Mouse (Mus musculus) inflammation-experienced regulatory T-cells, adult 6 months (primary cell): ENCODE measurements around the gene Arrdc3. TPM values are rescaled to one million over a fixed set of nuclear protein-coding genes. Genes with fewer than 3 reads are reported as not detected.

Experiments
- ATAC-seq: one replicate; pipeline ENCODE4 v1.8.0; 2017
- polyA plus RNA-seq, 3 experiments: library from polyadenylated mRNA; unstranded; fragments of 100-300 nt; shearing (Covaris generic); gene quantifications; one replicate each; pipeline ENCODE4 v1.2.1; 2017

Gene Arrdc3
- polyA plus RNA-seq, 3 experiments from 2014 or later: 5.9 to 12.0 (median 8.4) TPM

DNA sequence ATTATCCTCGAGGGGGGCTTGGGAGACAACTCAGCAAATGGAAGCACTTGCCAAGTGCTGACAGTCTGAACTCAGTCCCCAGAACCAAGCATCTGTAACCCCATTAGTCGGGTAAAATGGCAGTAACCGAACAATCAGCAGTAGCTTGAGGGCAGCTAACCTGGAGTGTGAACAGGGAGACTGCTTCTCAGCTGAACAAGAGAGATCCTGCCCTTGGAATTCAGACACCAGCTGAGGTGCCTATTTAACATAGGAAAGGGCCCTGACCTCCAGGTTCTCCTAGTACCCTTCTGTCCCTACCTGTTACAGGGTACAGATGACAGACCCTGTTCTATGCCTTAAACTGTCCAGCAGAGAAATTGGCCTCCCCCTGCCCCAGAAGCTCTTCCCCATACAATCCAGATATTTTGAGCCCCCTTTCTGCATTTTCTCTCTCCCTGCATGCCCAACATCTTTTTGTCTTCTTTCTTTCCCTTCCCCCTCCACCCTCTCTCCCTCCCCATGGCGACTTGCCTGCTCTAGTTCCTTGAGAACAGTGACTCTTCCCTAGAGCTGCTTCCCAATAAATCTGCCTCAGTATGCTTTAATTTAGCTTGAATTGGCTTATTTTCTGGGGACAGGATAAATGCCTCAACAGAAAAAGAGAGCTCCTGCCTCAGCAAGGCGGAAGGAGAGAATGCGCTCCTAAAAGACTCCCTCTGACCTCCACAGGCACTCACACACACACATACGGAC lies 38.6 kb downstream of the Arrdc3 start:
- ATAC-seq: no peak

DNA sequence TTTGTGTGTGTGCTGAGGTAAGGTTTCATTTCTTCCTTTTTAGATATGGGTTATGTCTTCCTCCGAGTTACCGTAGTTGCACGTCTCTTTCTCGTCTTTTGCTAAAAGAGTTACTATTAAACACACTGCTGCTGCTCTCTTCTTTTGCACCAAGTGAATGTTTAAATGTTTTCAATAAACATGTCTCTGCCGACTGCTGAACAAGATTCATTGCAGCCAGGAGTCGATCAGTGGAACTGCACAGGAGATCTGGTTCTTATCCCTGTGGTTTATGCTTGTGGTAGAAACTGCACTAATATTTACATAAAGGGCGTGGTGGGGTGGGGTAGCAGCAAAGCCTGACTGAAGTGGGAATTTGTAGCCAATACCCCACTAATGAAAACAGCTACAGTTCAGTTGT lies 45.0 kb downstream of the Arrdc3 start:
- no peak for ATAC-seq

GRCm38 (mm10) chr13:80930030-80930429 lies 46.8 kb downstream of the Arrdc3 start:
- ATAC-seq: no peak

- no peak for ATAC-seq
These were observed 49.7 kb downstream of the Arrdc3 start for GRCm38 (mm10) chr13:80932816-80933402.

DNA sequence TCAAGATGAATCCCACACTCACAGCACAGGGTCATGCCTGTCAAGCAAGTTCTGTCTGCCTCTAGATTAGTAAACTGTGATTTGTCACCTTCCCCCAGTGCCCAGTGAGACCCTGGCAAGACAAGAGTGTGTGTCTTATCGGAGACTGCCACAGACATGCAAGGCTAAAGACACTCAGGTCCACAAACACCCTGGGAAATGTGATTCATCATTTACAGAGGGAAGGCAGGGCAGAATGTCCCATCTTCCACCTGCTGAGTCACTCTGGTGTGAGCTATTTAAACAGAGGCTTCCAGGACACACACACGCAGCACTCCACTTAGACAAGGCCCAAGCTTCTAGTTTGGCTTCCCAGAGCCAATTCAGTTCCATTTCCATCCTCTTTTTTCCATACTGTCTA lies 53.2 kb downstream of the Arrdc3 start:
- ATAC-seq: no peak

GRCm38 (mm10) chr13:80939228-80939627 lies 56.0 kb downstream of the Arrdc3 start:
- ATAC-seq: no peak

GRCm38 (mm10) chr13:80939866-80940265 lies 56.7 kb downstream of the Arrdc3 start:
- ATAC-seq: no peak

- no peak for ATAC-seq
These were observed 57.2 kb downstream of the Arrdc3 start for GRCm38 (mm10) chr13:80940421-80940820.

- peak; percentile 76 for ATAC-seq
These were observed 57.9 kb downstream of the Arrdc3 start for GRCm38 (mm10) chr13:80940860-80941630.

DNA sequence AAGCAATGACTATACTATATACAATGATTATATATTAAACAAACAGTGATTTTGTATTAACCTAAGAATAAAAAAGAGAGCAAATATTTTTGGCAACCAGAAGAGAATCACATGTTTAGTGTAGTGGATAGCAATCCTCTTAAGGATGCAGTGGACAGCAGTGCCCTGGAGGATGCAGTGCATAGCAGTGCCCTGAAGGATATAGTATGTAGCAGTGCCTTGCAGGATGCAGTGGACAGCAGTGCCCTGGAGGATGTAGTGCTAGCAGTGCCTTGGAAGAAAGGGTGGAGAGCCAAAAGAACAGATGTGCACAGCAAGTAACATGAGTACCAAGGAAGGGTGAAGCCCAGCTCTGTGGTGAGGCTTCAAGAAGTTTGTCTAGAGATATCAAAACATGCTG lies 61.3 kb downstream of the Arrdc3 start:
- ATAC-seq: no peak
